Mouse (Mus musculus): ENCODE data around the gene Zfp398.

DNA sequence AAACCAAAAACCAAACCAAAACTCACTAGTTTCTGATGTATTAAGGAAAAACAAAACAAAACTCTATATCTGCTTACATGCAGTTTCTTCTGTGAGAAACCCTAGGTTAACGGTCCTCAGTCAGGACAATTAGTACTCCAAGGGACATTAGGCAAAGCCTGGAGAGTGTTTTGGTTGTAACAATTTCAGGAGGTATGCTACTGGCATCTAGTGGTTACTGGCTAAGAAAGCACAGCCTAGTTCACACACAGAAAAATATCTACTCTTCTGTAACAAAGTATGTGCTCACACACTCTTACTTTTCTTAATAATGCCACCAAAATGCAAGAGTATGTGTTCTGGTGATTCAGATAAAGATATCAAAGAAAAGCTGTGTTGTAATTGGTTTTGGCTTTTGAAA lies 6.5 kb upstream of the Zfp398 start:
- no peak for TF ChIP-seq GATA1 (IDR thresholded peaks at IDR 0.05; ENCODE audit: low read length)
- no peak for TF ChIP-seq TAL1 (IDR thresholded peaks at IDR 0.05; ENCODE audit: low read length)

All from erythroblast, embryonic 14.5 days (primary cell).